Mouse (Mus musculus) ES-Bruce4 (cell line): ENCODE data around the gene Sgta.

Source experiments
- CTCF ChIP-seq: IDR thresholded peaks from one replicate; pipeline ENCODE4 v1.8.1; 2011; ENCODE audit warnings: low read depth, low read length
- POLR2A ChIP-seq: IDR thresholded peaks from one replicate; pipeline ENCODE4 v1.8.1; 2011; ENCODE audit warnings: low read length; ENCODE audit not compliant: insufficient read depth

GRCm38 (mm10) chr10:81072290-81072689, 12.3 kb upstream of the Sgta start:
- TF ChIP-seq POLR2A (no peak), CTCF (no peak)
